Mouse (Mus musculus) ovary, postnatal 10 days (tissue): ENCODE measurements around the gene Gipc3.

Experiments
- DNase-seq: peaks from one replicate; pipeline ENCODE4 v3.0.0; 2022; ENCODE audit warnings: low spot score

The Gipc3 gene

DNA sequence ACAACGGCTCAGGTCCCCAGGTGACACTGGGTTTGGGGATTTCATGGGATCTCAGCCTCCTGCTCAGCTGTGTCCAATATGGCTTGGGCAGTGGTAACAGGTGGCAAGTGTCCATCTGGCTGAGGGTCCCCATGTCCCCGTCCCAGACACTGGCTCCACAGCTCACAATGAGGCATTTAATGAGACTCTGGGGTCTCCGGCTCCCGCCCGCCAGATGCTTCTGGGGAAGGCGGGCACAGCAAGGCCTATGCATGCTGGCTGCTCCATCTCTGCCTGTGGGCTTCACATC lies 24.1 kb upstream of the Gipc3 start:
- DNase-seq = no peak

DNA sequence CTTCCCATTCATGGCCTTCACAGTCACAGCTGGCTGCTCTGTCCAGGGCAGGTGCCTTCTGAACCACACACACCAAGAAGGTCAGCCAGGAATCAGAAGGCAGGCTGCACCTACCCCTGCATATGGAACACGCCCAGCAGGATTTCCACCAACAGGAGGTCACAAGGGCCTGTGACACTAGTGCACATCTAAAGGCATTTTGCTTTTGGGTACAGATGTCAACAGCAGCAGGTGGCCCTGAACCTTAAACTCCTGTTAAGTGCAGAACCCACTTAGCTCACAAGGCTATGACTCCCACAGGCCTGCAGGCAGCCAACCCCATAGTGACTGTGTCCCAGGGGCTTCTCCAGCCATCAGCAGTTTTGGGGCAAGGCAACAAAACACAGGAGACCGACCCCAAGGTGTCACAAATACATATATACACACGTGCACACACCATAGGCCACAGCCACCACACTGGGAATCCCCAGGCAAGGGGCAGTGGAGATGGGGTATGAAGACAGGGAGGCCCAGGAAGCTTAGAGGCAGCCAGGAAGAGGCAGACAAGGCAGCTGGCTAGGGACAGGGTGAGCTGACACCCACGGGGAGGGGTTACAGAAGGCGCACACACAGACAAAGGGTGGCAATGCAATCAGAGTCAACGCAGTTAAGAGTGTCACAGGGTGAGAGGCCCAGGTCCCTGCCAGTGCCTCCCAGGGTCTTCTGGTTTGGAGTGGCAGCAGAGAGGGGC lies 23.6 kb upstream of the Gipc3 start:
- DNase-seq = no peak

DNA sequence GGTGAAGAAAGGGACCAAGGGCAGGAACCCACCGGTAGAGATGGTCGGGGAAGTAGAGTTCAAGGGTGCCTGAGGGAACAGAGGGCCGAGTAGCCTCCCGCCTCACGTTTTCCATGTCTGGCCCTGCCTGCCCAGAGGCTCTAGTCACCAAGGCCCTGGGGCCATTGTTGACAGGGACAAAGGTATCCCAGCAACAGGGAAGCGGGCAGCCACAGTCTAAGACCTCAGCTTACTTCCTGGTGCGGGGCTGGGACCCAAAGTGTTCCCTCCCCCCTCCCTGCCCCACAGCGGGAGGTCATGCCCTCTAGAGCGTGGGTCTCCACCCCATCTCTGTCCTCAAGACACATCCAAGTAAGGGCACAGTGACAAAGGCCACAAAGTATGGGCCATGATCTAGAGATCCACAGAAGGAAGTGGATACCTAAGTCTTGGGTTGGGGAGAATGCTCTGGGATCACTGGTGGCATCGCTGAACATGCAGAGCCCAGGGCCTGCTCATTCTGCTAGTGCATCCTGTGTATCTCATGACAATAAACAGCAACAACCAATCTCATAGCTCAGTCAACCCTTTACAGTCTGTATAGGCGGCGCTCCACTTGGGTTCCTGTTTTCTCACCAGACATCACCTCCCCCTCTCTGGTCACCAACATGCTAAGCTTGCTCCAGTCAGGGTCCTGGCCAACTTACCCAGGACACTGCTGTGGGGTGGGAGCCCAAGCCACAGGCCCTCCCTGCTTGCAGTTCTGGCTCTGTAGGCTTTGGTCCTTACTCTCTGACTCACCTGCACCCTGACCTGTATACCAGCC lies 22.8 kb upstream of the Gipc3 start, which contains the start of gene 4930404N11Rik:
TSS of gene 4930404N11Rik (minus strand) at position 145 of the 805 bp plus-strand sequence.
- no peak for DNase-seq

DNA sequence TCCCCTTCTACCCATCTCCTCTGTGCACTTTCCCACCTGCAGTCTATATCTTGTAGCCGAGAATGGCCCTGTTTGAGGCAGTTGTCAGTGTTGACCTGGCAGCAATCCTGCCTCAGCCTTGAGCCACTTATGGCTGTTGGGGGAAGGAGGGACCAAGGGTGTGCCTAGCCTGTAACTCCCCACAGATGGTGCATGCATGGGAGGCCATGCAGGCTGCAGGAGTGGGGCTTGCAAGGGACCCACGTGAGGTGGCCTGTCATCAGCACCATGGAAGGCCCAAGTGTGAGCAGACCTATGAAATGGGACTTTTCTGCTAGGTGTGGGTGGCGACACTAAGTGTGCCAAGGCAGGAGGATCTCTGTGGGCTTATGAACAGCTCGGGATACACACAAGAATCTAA lies 22.0 kb upstream of the Gipc3 start:
- no peak for DNase-seq

DNA sequence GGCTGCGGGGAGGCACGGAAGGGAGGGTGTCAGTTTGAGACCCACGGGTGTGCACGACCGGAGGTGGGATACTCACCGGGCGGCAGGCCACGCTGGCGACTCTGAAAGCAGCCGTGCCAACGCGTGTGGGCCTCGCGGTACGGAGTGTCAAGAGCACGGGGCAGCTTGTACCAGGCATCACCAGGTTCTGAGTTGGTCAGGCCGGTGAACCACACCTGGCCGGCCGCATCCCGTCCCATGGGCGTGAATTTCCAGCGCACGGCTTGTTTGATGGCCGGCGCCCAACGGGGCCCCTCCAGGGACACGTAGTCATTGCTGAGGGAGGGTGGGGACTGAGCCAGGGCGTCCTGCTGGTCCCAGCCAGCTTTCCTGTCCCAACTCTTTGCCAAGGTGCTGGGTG lies 21.6 kb upstream of the Gipc3 start:
- DNase-seq = no peak

DNA sequence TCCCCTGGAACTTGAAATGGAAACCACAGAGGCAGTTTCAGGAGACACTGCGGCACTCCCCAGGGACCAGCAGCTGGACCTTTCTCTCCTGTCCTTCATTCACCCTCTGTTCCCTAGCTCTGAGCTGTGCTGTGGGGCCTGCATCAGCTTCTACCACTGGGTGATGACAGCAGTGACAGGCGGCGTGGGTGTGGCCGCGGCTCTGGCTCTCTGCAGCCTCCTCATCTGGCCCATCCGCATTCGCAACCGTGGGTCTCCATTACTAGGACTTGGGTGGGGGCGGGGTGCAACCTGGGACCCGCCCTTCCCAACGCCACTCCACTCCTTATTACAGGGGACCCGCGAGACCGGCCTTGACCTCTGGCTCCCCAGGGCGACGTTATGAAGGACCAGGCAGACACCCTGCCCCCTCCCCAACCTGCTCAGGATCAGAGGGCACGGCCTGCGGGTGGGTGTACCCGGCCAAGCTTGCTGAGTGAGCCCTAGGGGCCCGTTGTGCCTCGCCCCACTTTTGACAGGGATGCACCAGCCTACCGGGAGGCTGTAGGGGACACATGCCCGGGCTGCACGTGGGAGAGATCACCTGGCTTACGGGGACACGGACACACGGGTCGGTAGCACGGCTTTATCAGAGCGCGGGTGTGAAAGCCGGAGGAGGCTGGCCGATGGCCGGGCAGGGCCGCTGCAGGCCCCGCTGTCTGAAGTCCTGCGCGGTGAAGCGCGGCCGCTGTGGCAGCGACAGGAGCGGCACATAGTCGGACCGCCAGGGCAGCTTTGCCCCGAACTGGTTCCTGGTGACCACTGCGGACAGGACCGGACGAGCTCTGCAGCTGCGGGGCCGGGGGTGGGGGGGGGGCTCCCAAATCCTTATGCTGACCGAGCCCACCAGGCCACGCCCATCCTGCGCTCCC lies 20.6 kb upstream of the Gipc3 start:
- DNase-seq = no peak

DNA sequence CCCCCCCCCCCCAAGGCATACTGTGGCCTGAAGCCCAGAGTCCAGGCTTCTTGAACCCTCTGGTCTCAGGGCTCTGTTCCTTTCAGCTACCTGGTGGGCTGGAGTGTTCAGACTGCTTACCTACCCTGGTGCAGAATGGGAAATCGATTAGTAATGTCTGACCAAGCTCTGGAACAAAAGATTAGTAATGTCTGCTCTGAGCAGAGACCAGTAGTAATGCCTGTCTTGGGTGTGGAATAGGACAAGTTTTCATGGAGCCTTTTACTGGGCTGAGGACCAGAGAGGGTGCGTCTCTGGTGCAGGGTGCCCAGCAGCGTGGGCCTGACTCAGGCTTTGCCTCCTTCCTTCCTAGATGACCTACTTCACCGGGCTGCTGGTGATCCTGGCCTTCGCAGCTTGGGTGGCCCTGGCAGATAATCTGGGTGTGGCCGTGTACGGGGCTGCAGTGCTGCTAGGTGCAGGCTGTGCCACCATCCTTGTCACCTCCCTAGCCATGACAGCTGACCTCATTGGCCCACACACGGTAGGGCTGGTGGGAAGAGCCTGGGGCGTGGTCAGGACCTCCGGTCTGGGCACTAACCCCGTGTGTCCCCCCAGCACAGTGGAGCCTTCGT lies 19.4 kb upstream of the Gipc3 start:
- no peak for DNase-seq

DNA sequence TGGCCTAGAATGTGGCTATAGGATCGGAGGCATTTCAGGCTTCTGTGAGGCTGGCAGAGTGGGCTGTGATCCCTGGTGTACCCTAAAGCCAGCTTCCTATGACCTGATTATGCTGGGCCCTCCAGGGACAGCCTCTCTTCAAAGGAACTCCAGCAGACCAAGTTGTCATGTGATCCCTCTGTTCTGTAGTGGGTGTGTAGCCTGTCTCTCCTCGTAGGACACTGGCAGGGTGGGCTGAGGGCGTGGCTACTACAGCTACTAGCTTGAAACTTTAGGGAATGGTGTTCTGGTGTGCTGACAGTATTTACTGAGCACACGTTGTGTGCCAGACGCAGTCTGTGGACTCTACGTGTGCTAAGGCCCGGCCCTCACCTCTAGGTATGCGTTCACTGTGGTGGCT lies 17.7 kb upstream of the Gipc3 start:
- DNase-seq = no peak

DNA sequence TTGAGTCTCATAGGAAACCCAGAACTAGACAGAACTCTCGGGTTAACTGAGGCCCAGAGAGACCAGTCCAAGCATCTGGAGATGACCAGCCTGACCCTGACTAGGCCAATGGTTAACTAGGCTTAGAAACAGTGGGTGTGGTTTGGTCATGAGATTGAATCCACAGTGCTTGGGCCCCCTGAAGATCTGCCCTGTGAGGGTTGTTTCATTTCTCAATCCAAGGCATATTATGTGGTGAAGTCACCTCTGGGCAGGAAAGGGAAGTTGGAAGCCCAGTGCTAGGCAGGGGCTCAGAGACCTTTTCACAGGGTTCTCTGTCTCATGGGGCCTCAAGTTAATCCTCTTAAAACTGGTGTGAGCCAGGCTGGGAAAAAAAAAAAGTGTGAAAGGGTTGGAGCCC lies 15.8 kb upstream of the Gipc3 start:
- DNase-seq = no peak

DNA sequence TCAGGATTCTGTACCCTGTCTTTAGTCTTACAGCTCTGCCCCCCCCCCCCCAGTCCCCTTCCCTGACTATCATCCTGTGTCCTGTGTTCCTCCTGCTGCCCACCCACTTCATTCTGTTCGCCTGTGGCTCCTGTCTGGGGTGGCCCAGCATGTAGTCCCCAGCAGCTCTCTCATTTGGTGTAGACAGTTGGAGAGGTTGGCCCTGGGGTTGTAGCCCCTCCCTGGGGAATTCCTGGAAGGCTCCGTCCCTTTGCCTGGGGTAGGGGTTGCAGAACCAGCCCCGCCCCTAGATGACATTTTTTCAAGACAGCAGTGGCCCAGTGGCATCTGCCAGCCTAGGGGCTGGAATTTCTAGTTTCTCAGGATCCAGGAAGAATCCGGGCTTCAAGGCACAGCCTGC lies 15.1 kb upstream of the Gipc3 start:
- no peak for DNase-seq

DNA sequence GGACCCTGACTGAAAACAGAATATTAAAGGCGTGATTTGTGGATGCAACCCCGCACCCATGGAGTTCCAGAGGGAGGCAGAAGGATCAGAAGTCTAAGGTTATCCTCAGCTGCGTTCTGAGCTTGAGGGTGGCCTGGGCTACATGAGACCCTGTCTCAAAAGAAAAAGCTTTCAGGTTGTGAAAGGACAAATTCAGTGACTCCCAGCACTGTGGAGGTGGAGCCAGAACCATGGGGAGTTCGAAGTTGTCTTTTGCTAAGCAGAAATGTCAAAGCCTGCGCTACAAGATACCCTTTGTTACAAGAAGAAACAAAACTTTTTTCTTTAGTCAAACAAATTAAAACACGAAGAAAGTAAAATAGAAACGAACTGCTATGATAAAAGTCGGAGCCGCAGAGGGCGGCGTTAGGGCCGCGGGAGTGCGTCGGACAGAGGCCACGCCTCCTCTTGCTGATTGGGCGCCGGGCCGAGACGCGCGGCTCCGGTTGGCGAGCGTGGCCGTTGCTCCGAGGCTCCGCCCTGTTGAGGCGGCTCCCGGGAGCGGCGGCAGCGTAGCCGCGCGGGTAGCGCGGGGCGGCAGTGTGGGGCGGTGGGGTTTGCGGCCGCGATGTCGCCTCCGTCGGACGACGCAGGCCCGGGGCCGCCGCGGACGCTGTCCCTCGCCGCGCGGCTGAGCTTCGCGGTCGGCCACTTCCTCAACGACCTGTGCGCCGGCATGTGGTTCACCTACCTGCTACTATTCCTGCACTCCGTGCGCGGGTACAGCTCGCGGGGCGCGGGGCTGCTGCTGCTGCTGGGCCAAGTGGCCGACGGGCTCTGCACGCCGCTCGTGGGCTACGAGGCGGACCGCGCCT lies 14.2 kb upstream of the Gipc3 start, which contains the start of gene Mfsd12:
TSS of gene Mfsd12 (plus strand) at position 501 of the 854 bp plus-strand sequence.
- peak; percentile 75 for DNase-seq

DNA sequence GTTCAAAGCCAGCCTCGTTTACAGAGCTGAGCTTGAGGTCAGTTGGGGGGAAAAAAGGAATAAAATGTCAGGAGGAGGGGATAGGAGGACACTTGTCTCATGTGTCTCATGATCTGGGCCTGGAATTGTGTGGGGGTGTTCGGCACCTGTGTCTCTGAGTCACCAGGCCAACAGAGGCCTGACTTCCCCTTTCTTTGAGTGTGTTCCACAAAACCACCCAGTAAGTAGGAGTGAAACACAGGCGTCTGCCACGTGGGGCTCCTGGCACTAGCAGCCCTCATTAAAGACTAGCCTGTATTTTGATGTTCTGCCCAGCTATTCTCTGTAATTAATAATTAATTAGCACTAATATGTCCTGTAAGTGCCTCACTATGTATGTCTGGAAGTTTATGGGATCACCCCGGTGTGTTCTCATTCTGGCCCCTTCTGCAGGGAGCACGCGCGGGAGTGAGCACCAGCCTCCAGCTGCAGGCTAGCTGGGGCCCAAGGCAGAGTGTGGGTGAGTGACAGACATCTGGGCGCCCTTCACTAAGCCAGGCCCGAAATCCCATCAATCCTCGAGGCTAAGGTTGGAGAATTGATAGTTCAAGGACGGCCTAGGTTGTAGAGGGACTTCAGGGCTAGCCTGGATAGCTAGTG lies 13.4 kb upstream of the Gipc3 start:
- no peak for DNase-seq

DNA sequence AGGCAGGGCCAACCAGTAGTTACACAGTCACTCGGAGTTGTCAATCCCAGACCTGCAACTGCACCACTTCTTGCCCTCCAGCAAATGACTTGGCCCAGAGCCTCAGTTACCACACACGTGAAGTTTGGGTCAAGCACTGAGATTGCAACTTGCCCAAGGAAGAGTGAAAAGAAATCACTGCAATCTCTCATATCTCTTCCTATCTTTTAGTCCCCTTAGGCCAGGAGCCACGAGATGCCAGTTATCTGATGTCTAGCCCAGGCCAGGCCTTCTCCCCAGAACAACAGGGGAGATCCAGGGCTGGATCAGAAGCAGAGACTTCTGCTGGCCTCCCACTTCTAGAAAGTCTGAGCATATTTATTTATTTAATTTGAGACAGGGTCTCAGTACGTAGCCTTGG lies 12.5 kb upstream of the Gipc3 start:
- DNase-seq = no peak

DNA sequence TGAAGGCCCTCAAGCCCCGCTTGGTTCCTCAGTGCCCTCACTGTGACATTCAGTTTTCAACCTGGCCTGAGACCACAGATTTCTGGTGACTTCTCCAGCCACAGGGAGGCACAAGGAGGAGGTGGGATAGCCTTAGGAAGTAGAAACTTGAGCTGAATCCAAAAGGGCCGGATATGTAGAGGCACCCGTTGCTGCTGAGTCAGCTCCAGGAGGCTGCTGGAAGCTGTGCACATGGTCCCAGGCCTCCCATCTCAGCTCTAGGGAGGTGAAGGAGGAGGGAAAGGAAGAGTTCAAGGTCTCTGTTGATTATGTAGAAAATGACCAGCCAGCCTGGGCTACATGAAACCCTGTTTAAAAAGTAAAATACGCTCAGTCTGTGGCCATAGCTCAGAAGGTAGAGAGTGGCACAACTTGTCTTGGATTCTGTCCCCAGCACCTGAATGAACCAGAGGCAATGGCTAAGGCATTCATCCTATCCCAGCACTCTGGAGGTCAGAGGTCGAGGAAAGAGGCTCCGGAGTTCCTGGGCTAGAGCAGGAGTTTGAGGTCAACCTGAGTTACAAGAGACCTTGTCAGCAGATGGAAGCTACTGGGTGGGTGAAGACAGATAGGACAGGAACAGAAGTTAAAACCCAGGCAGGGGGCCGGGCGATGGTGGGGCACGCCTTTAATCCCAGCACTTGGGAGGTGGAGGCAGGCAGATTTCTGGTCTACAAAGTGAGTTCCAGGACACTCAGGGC lies 11.8 kb upstream of the Gipc3 start:
- no peak for DNase-seq

DNA sequence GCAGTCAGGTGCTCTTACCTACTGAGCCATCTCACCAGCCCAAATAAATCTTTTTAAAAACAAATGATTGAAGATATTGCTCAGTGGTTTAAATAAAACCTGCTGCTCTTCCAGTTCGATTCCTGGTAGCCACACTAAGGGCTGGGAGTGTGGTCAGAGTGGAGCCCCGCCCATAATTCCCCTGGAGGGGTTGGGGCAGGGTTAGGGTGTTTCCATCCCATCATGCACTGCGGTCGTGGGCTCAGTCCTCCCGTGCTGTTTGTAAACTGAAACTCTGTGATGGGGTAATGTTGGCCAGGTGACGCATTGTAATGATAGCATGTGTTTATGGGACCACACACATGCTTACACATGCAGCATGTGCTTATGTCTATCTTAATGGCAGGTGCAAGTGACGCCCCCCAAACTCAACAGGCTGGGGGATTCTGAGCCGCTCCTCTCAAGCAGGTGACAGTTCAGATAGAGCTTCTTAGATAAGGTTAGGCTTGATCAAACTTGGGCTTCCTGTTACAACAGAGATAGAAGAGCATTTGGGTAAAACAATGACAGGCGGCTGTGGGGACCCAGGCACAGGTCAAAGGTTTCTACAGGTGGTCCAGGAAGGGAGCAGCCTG lies 8.7 kb upstream of the Gipc3 start:
- no peak for DNase-seq

DNA sequence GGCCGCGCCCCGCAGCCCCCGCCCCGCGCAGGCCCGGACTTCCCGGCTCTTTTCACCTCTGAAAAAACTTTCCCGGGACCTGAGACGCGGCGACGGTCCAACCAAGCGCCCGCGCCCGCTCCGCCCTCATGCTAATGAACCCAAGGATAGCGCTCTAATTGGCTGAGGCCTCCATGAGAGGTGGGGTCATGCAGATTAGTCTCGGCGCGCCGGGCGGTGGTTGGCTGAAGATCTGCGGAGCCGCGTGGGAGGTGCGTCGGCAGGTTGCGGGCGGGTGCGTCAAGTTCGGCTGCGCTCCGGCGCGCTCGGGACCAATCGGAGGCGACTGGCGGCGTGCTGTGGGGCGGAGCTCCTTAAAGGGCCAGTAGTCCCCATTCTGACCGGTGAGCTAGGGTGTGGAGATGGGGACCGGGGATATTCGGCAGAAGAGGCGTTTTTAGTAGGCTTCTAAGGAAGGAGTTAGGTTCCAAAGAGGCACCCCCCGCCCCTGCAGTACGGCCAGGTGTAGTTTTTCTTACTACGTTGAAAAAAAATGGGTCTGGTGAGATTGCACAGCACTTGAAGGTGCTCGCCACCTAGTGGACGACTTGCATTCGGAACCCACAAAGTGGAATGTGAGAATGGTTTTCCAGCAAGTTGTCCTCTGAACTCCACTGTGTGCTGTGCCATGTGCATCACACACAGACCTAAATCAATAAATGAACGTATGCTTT lies 7.4 kb upstream of the Gipc3 start, which contains the start of gene Hmg20b:
TSS of gene Hmg20b (minus strand) at position 130 of the 713 bp plus-strand sequence.
- DNase-seq = peak; percentile 95

DNA sequence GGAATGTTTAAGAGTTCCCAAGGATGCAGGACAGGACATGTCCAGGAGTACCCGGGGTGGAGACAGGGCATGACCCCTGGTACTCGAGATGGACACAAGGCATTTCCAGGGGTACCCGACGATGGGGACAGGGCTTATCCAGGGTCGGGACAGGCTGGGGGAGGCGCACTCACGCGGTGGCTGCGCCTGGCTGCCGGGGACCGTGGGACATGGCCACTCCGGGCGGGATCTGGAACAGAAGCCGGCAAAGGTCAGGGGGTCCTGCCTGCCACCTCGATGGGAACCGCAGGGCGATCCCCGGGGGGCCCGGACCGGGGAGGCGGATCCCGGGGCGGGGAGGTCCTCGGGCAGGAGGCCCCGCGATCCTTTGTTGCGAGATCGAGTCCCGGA lies 6.9 kb upstream of the Gipc3 start:
- no peak for DNase-seq

DNA sequence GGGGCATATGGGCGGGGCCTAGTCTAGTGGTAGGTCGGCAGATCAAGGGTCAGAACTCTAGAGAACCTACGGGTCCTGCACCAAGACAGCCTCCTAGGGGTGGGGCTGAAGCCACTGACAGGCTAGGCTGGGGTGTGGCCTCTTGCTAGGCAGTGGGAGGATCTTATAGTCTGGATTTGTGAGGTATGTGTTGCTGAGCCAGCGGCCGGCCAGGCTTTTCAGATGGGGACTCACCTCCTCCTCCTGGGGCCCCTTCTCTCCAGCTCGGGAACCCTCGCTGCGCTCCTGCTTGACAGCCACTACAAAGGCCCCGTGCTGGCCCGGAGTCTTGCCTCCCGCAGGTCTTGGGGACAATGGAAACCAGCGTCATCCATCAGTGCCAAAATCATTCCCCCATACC lies 6.1 kb upstream of the Gipc3 start:
- DNase-seq = no peak
